Mouse (Mus musculus) gastrocnemius, postnatal 14 days (tissue): ENCODE measurements at regions not wholly inside any gene's neighbourhood (a gene's known extent, or its start where the extent isn't known, plus 50 kb on each side); places are given as distances from the start of the nearest gene placed in this dataset.

Source experiments
- DNase-seq: peaks from one replicate; pipeline ENCODE4 v3.0.0; 2021; ENCODE audit warnings: mixed read lengths
- intact Hi-C: fragments of 180-260 bp; cut with DNase I; formaldehyde crosslinking; loops from one replicate; pipeline ENCODE4 v1.15.1; 2025; ENCODE audit warnings: low total_unique reads

DNA sequence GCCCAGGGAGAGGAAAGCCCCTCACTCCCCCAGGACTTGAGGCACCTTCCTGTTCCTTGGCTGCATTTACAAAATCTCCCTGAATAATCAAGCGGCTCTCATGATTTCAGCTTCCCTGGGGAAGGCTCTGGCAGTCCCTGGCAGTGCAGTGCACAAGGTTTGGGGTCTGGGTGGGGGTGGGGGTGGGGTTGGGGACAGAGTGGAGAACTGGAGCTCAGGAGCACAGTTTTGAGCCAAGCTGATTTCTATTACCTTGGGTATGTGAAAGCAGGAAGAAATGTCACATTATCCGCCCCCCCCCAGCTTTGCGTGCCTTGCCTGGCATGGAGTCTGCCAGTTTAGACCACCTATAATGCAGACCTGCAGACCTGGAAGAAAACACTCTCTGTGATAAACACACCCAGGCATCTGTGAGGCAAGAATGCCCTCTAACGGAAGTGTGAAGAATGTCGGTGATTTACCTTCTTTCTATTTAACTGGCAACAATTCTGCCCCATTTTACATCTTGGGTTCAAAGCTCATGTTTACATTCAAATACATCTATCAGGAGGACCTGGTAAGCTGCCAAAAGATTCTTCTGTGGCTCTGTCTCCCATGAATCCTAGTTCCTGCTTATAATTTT lies 93.9 kb upstream of the Far2 start:
- intact Hi-C loops, result no loop called here
- no peak for DNase-seq

- intact Hi-C loops, result no loop called here
- DNase-seq, result no peak
Measured at GRCm38 (mm10) chr6:147953753-147954152, 93.3 kb upstream of the Far2 start.

DNA sequence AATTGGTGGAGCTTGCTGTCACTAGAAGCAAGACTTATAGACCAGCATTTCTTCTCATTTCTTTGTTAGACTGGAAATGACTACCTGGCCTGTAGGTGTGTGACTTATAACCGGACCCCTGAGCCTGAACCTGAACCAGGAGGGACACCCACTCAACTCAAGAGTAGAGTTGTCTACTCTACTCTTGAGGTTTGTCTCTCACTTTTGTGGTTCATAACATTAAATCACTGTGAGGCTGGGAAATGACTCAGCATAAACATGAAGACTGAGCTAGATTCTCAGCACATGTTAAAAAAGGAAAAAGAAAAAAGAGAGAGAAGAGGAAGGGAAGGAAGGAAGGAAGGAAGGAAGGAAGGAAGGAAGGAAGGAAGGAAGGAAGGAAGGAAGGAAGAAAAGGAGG lies 92.8 kb upstream of the Far2 start:
- intact Hi-C loops, result no loop called here

DNA sequence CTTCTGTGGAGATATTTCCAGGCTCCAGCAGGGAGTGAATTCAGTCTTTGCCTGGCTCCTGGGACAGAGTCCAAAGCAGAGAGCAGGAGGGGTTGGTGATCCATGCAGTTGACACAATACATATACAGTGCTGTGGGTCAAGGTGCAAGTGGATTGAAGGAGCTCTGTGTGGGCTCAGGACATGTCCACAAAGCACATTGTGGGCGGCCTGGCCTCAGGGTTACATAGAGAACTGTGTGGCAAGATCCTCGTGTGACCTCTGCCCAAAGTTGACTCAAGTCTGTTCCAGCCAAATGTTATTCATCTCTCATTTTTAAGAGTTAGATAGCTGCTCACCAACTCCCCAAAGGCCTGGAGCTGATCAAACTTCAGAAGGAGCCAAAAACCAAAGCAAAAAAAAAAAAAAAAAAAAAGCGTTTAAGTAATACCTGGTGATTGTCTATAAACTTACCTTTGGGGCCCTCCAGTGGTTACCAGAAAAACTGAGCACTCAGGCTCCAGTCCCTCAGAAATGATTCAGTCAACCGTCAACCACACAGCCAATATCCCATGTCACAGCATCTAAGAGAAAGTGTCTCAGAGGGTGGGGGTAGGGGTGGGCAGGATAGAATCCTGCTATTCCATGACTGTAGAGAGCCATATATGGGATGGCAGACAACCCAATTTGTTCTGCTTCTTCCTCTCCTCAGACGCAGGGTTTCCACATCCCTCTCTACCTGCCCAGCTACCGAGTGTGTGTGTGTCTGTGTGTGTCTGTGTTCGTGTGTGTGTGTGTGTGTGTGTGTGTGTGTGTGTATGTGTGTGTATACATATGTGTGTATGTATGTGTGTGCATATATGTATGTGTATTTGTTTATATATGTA lies 91.9 kb upstream of the Far2 start:
- DNase-seq, result no peak
- intact Hi-C loops, result no loop called here

More for the DNA sequence above, 92.8 kb upstream of the Far2 start:
- DNase-seq, result no peak

- no peak for DNase-seq
- intact Hi-C loops, result no loop called here
Measured at GRCm38 (mm10) chr6:147964739-147965138, 82.3 kb upstream of the Far2 start.

DNA sequence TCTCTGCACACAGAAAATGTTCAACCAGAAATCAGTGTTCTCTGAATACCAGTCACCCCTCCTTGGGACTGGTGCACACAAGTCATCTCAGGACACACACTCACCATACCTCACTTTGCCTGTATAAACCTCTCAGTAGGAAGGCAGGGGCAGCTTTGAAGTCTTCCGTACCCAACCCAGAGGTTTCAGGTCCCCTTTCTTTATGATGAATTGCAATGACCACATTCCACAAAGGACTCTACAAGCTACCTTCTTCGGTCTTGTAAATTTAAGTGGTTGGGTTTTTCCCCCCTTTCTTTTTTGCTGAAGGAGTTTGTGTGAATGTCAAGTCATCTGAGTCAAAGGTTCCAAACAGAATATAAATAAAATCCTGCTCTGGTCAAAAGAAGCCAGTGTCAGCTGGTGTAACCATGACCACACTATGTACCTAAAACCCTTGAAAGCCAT lies 76.9 kb upstream of the Far2 start:
- intact Hi-C loops, result no loop called here
- DNase-seq, result no peak

DNA sequence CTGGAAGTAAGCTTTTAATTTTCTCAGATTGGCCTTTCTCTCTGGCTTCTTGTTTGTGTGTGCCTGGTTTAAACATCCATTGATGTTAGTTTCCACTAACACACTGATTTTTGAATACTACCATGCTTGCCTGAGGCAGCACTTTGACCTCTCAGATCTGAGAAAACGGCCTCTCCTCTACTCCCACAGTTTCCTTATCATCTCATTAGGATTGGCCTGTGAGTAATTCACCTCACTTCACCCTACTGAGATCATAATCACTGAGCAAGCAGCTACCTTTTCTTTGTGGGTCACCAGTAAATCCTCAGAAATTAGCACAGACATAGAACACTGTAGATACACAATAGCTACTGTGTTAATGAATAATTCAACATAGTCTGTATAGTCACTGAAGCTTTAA lies 74.5 kb upstream of the Far2 start:
- no peak for DNase-seq
- intact Hi-C loops, result no loop called here

DNA sequence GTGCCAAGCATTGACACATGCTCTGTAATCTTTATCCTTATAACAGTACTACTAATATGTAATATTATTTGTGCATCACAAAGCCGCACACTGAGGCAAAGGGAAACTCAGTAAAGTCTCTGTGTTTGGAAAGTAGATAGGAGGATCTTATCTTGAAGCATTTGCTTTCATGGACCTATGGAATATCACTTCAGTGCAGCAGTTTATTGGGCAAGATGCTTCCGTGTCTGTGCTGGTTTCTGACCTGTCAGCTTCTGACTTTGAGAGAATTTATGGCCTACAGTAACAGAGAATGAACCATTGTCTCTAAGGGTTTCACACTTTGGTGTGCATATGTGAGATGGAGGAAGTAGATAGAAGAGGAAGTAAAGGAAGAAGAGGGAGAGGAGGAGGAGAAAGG lies 74.0 kb upstream of the Far2 start:
- intact Hi-C loops, result no loop called here

GRCm38 (mm10) chr6:147975917-147976316 lies 71.1 kb upstream of the Far2 start:
- intact Hi-C loops, result no loop called here
- no peak for DNase-seq

More for the DNA sequence above, 74.0 kb upstream of the Far2 start:
- no peak for DNase-seq

- intact Hi-C loops, result no loop called here
- DNase-seq, result no peak
Measured at GRCm38 (mm10) chr6:147989381-147989780, 57.7 kb upstream of the Far2 start.
